Mouse (Mus musculus) heart, postnatal 4 days (tissue): ENCODE results near the gene Axl. TPM values are rescaled to one million over a fixed set of nuclear protein-coding genes. Genes with fewer than 3 reads are reported as not detected.

ENCODE experiments used
- DNase-seq: peaks from one replicate; pipeline ENCODE4 v3.0.0; 2021
- microRNA-seq, 2 experiments: library from miRNA; unstranded; fragments of <30 nt; microRNA quantifications; one replicate each; pipeline ENCODE4 v1.2.0; 2021 to 2022
- total RNA-seq, 2 experiments: library from RNA; stranded (reverse); gene quantifications; 2 replicates each; pipeline ENCODE4 v1.2.3; 2021

Gene Axl
- total RNA-seq, 2 experiments from 2014 or later, result 79.5 to 90.3 TPM

- peak; percentile 75 for DNase-seq
Measured at GRCm38 (mm10) chr7:25709961-25710360, 78.5 kb downstream of the Axl start.

GRCm38 (mm10) chr7:25707581-25708292 is 80.8 kb downstream of the Axl start:
- DNase-seq, result peak; percentile 69

Small RNAs within 50 kb of the gene (microRNA-seq; reads per million reads assigned to microRNA genes)
- gene Gm24865, result 0 reads per million in 2 experiments

Other genes starting within 250 kb of the Axl start
- gene Ceacam2, start 248.8 kb downstream of the Axl start, total RNA-seq, result 1 to 10 TPM in 1 of 2 experiments, under 1 TPM in 1; 0.95 to 1.1 TPM
- gene Erich4, start 172.8 kb downstream of the Axl start, total RNA-seq, result not detected
- 10 to 100 TPM; 46.1 to 49.5 TPM for gene Dmac2, start 169.3 kb downstream of the Axl start, total RNA-seq
- 1 to 10 TPM; 2.2 to 3.0 TPM for gene B3gnt8, start 162.1 kb downstream of the Axl start, total RNA-seq
- gene Bckdha, start 129.7 kb downstream of the Axl start, total RNA-seq, result 10 to 100 TPM; 46.7 to 59.4 TPM
- gene Exosc5, start 129.5 kb downstream of the Axl start, total RNA-seq, result 10 to 100 TPM; 18.8 to 19.6 TPM
- under 1 TPM in 1 of 2 experiments, not detected in 1; 0.56 TPM for gene Tmem91, start 113.5 kb downstream of the Axl start, total RNA-seq
- 10 to 100 TPM; 15.5 to 16.4 TPM for gene B9d2, start 107.9 kb downstream of the Axl start, total RNA-seq
- gene Tgfb1, start 101.7 kb downstream of the Axl start, total RNA-seq, result 10 to 100 TPM; 40.9 to 42.4 TPM
- gene Ccdc97, start 69.6 kb downstream of the Axl start, total RNA-seq, result 10 to 100 TPM; 42.9 to 44.9 TPM
- 100 to 1,000 TPM; 147 to 149 TPM for gene Hnrnpul1, start 33.9 kb downstream of the Axl start, total RNA-seq
- 1 to 10 TPM; 7.5 to 8.7 TPM for gene Cyp2s1, start 28.2 kb upstream of the Axl start, total RNA-seq
- under 1 TPM; 0.31 to 0.45 TPM for gene Cyp2b10, start 108.9 kb upstream of the Axl start, total RNA-seq